Mouse (Mus musculus): ENCODE results near the gene Bcl2. TPM values are rescaled to one million over a fixed set of nuclear protein-coding genes. Genes with fewer than 3 reads are reported as not detected.
A peak's percentile ranks its signal among the peaks of the same experiment; 100 is the strongest.
"Not testable (repeated sequence)": the region's sequence is repeated elsewhere in the genome, so short reads cannot be mapped to it uniquely, and the experiment has no call there.

Gene Bcl2
- polyA plus RNA-seq, 1 experiment from 2014 or later, result 2.4 TPM

DNA sequence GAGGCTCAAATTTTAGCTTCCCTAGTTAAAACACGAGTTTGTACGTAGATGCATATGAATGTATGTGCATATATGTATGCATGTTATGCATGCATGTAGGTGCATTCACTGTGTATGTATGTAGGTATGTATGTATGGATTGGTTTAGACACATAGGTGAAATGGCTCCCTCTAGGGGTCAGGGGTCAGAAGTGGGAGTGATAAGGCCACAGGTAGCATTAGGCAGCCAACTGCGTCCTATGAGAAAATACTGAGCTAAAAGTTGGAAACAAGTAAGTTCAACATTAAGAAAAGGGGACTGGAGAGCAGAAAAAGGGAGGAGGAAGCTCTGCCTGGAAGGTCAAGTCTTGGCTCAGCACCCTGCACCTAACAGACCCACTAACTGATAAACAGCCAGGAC is 24.0 kb upstream of the Bcl2 start:
- H3K36me3 ChIP-seq, result peaks cover 15% of the 10 kb centered on the region
- no peaks in the 10 kb centered on the region for H3K27me3 ChIP-seq (replicated peaks)
- H3K9me3 ChIP-seq (replicated peaks), result no peaks in the 10 kb centered on the region
- H3K27ac ChIP-seq, result no peak overlapping the region
- WGBS (ENCODE audit: insufficient replicate concordance), result 71% methylated on average over 3 of the region's 3 CpGs
- no peak for ATAC-seq
- H3K4me3 ChIP-seq, result no peak overlapping the region
- no peak overlapping the region for H3K9ac ChIP-seq
- no peaks in the 10 kb centered on the region for H3K4me1 ChIP-seq
- H3K4me2 ChIP-seq, result no peak overlapping the region

DNA sequence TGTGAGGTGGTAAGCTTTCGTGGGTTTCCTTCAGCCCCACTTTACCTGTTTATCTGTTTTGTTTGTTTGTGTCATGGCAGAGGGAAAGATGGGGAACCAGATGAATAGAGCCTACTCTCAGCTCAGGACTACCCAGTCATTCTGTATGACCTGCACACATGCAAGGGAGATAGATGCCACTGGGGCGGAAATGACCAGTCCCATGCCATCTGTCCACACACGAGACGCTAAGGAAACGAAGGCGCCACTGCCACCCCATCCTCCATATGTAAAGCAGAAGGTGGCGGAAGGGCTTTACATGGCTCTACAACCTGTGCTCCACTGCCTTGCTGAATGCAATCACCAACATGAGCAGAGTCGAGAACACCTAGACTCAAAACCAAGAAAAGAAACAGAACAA is 22.1 kb upstream of the Bcl2 start:
- Histone ChIP-seq H3K4me3 (no peak overlapping the region), H3K27me3 (replicated peaks) (no peaks in the 10 kb centered on the region), H3K9me3 (replicated peaks) (no peaks in the 10 kb centered on the region), H3K27ac (no peak overlapping the region), H3K9ac (no peak overlapping the region), H3K4me1 (no peaks in the 10 kb centered on the region), H3K36me3 (peaks cover 15% of the 10 kb centered on the region), H3K4me2 (no peak overlapping the region)
- no peak for ATAC-seq
- 83% methylated on average over 8 of the region's 8 CpGs for WGBS (ENCODE audit: insufficient replicate concordance)

DNA sequence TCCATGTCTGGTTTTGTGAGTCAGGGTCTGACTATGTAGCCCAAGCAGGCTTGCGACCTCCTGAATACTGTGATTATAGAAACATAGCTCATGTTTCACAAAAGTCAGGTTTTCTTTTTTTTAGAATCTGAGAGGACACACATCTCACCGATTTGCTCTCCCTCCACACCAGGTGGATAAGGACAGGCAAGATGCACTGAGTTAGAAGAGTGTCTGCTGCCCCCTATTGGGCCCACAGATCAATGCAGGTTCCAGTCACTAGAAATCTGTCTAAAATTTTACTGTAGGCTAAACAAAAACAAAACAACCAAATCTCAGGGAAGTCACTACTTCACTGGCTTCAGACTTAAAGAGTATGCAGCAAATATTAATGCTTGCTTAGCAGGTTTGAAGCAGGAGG is 21.5 kb upstream of the Bcl2 start:
- H3K9ac ChIP-seq, result no peak overlapping the region
- no peak for ATAC-seq
- WGBS (ENCODE audit: insufficient replicate concordance), result 70% methylated on average over 2 of the region's 2 CpGs

DNA sequence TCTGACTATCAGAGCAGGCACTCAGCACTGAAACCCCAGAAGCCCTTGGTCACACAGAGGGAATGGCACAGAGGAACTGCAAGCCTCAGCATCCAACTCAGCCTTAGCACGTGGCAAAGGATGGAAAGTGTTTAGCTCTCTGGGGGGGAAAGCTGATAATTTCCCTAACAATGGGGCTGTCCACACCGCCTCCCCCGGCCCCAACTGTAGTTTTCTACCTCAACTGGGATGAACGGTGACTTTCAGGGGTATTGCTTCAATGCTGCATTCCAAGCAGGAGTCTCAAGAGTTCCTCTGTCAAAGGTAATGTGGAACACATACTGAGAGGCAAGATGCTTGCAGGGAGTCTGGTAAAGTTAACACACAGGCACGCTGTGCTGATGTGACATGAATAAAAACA is 8.0 kb upstream of the Bcl2 start:
- H3K27me3 ChIP-seq (replicated peaks), result no peaks in the 10 kb centered on the region
- no peak for ATAC-seq
- H3K4me3 ChIP-seq, result no peak overlapping the region
- no peaks in the 10 kb centered on the region for H3K9me3 ChIP-seq (replicated peaks)
- no peak overlapping the region for H3K4me2 ChIP-seq
- WGBS (ENCODE audit: insufficient replicate concordance), result 66% methylated on average over 5 of the region's 5 CpGs
- no peak overlapping the region for H3K27ac ChIP-seq
- no peak overlapping the region for H3K9ac ChIP-seq
- no peaks in the 10 kb centered on the region for H3K4me1 ChIP-seq
- H3K36me3 ChIP-seq, result no peaks in the 10 kb centered on the region

More for the DNA sequence above, 21.5 kb upstream of the Bcl2 start:
- no peaks in the 10 kb centered on the region for H3K4me1 ChIP-seq
- peaks cover 15% of the 10 kb centered on the region for H3K36me3 ChIP-seq
- no peaks in the 10 kb centered on the region for H3K9me3 ChIP-seq (replicated peaks)
- no peak overlapping the region for H3K27ac ChIP-seq
- no peak overlapping the region for H3K4me3 ChIP-seq
- H3K4me2 ChIP-seq, result no peak overlapping the region
- H3K27me3 ChIP-seq (replicated peaks), result no peaks in the 10 kb centered on the region

DNA sequence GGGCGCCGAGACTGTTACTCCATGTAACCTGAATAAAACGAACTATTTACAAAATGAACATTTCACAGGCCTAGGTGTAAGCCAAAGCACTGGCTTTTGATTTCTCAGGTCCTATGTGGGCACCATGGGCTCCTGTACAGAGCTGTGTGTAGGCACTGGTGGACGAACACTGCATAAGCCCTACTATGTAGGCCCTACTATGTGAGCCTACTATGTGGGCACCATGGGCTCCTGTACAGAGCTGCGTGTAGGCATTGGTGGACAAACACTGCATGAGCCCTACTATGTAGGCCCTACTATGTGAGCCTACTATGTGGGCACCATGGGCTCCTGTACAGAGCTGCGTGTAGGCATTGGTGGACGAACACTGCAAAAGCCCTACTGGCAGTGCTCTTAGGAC is 3.7 kb upstream of the Bcl2 start:
- H3K4me2 ChIP-seq; H3K27ac ChIP-seq; ATAC-seq; H3K9me3 ChIP-seq (replicated peaks); H3K9ac ChIP-seq; H3K4me3 ChIP-seq; H3K36me3 ChIP-seq: not testable (repeated sequence)
- WGBS (ENCODE audit: insufficient replicate concordance), result 60% methylated on average over 7 of the region's 7 CpGs
- Histone ChIP-seq H3K4me1 (peaks cover 25% of the 10 kb centered on the region), H3K27me3 (replicated peaks) (peaks cover 29% of the 10 kb centered on the region)

DNA sequence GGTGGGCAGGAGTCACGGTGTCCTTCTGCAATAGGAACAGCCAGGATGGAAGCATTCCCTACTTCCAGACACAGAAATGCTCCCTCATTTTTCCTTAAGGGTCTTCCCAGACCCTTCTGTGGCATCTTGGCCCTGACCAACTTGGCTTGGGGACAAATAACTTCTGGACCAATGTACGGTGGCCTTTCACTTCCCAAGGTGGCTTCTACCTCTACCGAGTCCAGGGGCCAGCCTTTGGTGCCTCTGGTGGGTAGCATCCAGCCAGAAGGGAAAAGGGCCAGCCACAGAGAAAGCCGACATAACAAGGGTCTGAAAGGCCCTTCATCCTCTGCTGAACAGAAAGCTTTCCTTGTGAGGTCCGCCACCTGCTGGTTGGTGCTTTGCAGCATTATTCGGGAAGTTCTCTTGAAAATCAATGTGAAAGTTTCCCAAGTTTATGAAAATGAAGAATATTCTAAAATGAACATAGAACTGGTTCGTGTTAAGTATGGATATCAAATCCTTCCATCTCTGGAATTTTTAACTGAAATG is 3.1 kb upstream of the Bcl2 start:
- WGBS (ENCODE audit: insufficient replicate concordance), result 41% methylated on average over 7 of the region's 7 CpGs
- no peak for ATAC-seq
- no peak overlapping the region for H3K4me3 ChIP-seq
- no peak overlapping the region for H3K4me2 ChIP-seq
- H3K36me3 ChIP-seq, result no peaks in the 10 kb centered on the region
- H3K9me3 ChIP-seq (replicated peaks), result no peaks in the 10 kb centered on the region
- H3K4me1 ChIP-seq, result peaks cover 30% of the 10 kb centered on the region
- no peak overlapping the region for H3K27ac ChIP-seq
- peaks cover 35% of the 10 kb centered on the region for H3K27me3 ChIP-seq (replicated peaks)
- H3K9ac ChIP-seq, result no peak overlapping the region

DNA sequence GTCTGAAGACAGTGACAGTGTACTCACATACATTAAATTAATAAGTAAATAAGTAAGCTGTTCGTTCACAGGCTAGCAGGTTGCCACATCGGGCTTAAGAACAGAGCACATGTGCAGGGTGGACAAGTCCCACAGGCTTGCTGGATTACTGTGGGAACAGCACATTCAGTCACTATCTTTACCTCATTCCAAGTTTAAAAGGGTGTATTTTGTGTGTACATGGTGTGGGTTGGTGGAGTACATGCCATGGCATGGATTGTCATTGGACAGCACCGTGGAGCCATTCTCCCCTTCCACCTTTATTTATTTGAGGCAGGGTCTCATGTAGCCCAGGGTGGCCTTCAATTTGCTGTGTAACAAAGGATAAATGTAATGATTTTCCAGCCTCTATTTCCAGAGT is 2.1 kb upstream of the Bcl2 start:
- Histone ChIP-seq H3K4me3 (no peak overlapping the region), H3K4me2 (no peak overlapping the region), H3K27ac (no peak overlapping the region), H3K4me1 (peaks cover 30% of the 10 kb centered on the region), H3K36me3 (no peaks in the 10 kb centered on the region), H3K9me3 (replicated peaks) (no peaks in the 10 kb centered on the region), H3K27me3 (replicated peaks) (peaks cover 39% of the 10 kb centered on the region), H3K9ac (no peak overlapping the region)
- ATAC-seq, result no peak
- 72% methylated on average over 3 of the region's 3 CpGs for WGBS (ENCODE audit: insufficient replicate concordance)

DNA sequence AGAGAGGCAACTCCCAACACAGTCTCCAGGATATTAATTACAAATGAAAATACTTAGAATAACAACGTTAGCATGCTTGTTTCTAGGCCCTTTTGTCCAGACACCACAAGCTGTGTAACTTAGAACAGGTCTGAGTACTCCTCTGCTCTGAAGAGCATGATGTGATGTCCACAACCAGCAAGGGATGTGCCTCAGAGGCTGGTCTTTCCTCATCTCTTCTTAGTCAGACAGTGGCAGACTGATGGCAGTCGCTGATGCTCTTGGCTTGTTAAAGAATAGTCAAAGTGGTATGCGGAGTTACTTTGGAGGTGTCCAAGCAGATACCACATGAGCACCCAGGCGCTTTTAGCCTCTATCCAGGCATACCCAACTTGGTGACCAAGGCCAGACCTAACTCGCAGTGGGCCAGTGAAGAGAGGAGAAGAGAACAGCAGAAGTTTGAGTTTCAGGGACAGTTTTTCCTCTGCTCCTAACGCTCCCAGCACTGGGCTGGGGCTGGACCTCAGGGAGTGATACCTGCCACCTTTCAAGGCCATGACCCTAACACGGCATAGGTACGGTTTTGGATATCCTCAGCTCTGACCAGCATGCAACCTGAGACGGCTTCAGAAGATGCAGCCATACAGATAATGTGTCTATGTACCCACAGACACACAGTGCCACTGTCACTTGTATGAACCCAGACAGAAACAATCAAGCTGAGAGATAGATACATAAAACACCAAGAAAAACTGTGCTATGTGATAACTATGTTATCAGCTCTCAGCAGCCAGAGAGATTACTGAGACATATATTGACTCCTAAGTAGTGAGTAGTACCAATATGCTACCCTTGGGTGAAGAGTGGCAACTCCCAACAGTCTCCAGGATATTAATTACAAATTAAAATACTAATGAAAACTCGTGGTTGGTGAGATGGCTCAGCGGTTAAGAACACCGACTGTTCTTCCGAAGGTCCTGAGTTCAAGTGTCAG is 1.3 kb upstream of the Bcl2 start:
- WGBS (ENCODE audit: insufficient replicate concordance), result 63% methylated on average over 13 of the region's 13 CpGs
- H3K27ac ChIP-seq, result no peak overlapping the region
- no peak overlapping the region; the same call in 1 of the 2 replicates for H3K4me3 ChIP-seq

DNA sequence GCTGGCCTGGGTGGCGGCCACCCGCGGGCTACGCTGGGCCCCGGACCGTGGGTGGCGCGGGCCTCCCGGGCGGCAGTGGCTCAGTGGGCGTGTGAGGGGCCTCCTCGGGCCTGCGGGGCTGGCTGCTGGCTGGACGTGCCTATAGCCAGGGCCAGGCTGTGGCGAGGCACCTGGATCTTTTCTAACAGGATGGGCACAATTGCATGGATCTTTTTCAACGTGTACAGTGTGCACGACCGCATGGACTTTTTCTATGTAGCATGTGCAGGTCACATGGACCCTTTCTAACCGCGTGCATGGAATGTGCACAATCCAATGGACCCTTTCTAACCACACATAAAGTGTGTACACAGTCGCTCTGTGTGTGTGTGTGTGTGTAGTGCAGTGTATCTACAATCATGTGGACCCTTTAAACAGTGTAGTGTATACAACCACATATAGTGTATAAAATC is 482 bp upstream of the Bcl2 start:
- Histone ChIP-seq H3K36me3 (no peaks in the 10 kb centered on the region), H3K4me2 (peak overlapping the region; percentile 87), H3K27ac (peak overlapping the region; percentile 58; the same call in 1 of the 2 replicates), H3K9ac (peak overlapping the region; percentile 64), H3K27me3 (replicated peaks) (peaks cover 39% of the 10 kb centered on the region), H3K9me3 (replicated peaks) (no peaks in the 10 kb centered on the region), H3K4me3 (peak overlapping the region; percentile 69), H3K4me1 (peaks cover 30% of the 10 kb centered on the region)
- WGBS (ENCODE audit: insufficient replicate concordance), result 5% methylated on average over 18 of the region's 21 CpGs
- peak; percentile 53 for ATAC-seq

More for the DNA sequence above, 1.3 kb upstream of the Bcl2 start:
- Histone ChIP-seq H3K27me3 (replicated peaks) (peaks cover 39% of the 10 kb centered on the region), H3K36me3 (no peaks in the 10 kb centered on the region), H3K9ac (no peak overlapping the region), H3K4me1 (peaks cover 30% of the 10 kb centered on the region), H3K4me2 (peak overlapping the region; percentile 87), H3K9me3 (replicated peaks) (no peaks in the 10 kb centered on the region)
- peak; percentile 38; the same call in 1 of the 2 replicates for ATAC-seq

DNA sequence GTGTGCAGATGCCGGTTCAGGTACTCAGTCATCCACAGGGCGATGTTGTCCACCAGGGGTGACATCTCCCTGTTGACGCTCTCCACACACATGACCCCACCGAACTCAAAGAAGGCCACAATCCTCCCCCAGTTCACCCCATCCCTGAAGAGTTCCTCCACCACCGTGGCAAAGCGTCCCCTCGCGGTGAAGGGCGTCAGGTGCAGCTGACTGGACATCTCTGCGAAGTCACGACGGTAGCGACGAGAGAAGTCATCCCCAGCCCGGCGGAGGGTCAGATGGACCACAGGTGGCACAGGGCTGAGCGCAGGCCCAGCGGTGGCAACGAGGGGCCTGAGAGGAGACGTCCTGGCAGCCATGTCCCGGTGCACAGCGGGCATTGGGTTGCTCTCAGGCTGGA is 1.7 kb downstream of the Bcl2 start:
- no peak overlapping the region; the same call in 1 of the 2 replicates for H3K9ac ChIP-seq
- 16% methylated on average over 22 of the region's 22 CpGs for WGBS (ENCODE audit: insufficient replicate concordance)

DNA sequence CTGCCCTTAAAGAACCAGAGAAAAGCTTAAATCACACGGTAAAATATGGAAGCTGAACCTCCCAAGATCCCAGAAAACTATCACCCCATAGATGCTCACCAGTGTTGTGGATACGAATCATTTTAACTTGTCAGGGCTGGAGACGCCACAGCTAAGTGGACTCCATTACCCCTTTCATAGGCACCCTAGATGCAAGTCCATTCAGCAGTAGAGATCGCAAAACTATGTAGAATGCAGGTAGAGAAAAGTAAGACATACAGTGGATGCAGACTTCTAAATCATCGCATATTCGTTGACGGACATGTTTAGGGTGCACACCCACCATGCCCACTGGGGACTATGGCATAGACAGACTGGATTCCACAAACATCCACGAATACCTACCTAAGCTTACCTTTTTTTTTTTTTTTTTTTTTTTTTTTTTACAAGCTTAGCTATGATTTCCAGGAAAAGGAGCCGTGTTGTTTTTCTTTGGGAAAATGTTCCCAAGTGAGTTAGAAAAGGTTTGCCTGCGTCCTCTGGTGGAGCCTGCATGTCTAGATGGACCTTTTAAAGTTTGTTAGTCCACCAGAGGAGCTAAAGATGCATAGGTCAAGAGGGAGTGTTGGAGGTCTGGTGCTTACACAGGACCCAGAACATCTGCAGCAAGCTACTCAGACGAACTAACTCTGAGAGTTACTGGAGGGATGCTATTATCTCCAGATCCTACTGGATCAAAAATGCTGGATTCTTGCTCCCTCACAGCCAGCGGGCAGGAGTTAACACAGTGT is 2.5 kb downstream of the Bcl2 start:
- Histone ChIP-seq H3K9me3 (replicated peaks) (no peaks in the 10 kb centered on the region), H3K4me1 (peaks cover 30% of the 10 kb centered on the region), H3K4me3 (peak overlapping the region; percentile 69; the same call in 1 of the 2 replicates), H3K4me2 (peak overlapping the region; percentile 87), H3K36me3 (no peaks in the 10 kb centered on the region), H3K27me3 (replicated peaks) (peaks cover 39% of the 10 kb centered on the region), H3K27ac (no peak overlapping the region), H3K9ac (no peak overlapping the region)
- no peak for ATAC-seq
- 68% methylated on average over 12 of the region's 12 CpGs for WGBS (ENCODE audit: insufficient replicate concordance)

More for the DNA sequence above, 1.7 kb downstream of the Bcl2 start:
- peak overlapping the region; percentile 69 for H3K4me3 ChIP-seq
- peaks cover 30% of the 10 kb centered on the region for H3K4me1 ChIP-seq
- H3K4me2 ChIP-seq, result peak overlapping the region; percentile 87
- no peaks in the 10 kb centered on the region for H3K9me3 ChIP-seq (replicated peaks)
- H3K36me3 ChIP-seq, result no peaks in the 10 kb centered on the region
- peaks cover 39% of the 10 kb centered on the region for H3K27me3 ChIP-seq (replicated peaks)
- H3K27ac ChIP-seq, result no peak overlapping the region
- ATAC-seq, result no peak

DNA sequence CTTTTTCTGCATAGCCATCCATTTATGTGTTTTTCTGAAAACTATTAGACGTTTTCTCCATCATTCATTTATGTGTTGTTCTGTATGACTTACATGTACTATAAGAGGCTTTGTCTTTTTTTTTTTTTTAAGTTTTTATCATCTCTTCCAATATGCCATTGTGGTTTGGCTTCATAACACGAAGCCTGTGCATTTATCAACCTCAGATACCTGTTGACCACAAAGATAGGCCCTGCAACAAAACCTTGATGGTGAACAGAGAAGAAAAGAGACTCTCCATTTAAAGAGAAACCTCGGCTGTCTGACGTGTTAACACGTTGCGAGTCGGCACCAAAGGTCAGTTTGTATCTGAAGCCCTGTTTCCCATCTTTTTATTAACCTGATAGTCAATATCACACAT is 3.9 kb downstream of the Bcl2 start:
- H3K36me3 ChIP-seq, result no peaks in the 10 kb centered on the region
- no peak overlapping the region for H3K9ac ChIP-seq
- H3K4me3 ChIP-seq, result no peak overlapping the region
- WGBS (ENCODE audit: insufficient replicate concordance), result 38% methylated on average over 7 of the region's 7 CpGs
- no peak overlapping the region for H3K4me2 ChIP-seq
- no peak for ATAC-seq
- H3K4me1 ChIP-seq, result peaks cover 21% of the 10 kb centered on the region
- no peak overlapping the region for H3K27ac ChIP-seq
- peaks cover 35% of the 10 kb centered on the region for H3K27me3 ChIP-seq (replicated peaks)
- H3K9me3 ChIP-seq (replicated peaks), result no peaks in the 10 kb centered on the region

Measured in liver, embryonic 12.5 days (tissue).